Mouse (Mus musculus): ENCODE measurements around the gene Tcl1b1.
"Not testable (repeated sequence)": the region's sequence is repeated elsewhere in the genome, so short reads cannot be mapped to it uniquely, and the experiment has no call there.

Gene Tcl1b1

GRCm38 (mm10) chr12:105159390-105159789, at the start of gene Tcl1b1:
Tcl1b1 (plus strand) TSS chr12:105159690.
- DNase-seq (ENCODE audit: low read depth), result no peak

GRCm38 (mm10) chr12:105109812-105110211, 49.7 kb upstream of the Tcl1b1 start:
- DNase-seq (ENCODE audit: low read depth), result no peak

- DNase-seq (ENCODE audit: low read depth), result no peak
These were observed 47.0 kb upstream of the Tcl1b1 start for GRCm38 (mm10) chr12:105112321-105112988.

- DNase-seq (ENCODE audit: low read depth), result no peak
These were observed 42.8 kb upstream of the Tcl1b1 start for GRCm38 (mm10) chr12:105116648-105117047.

GRCm38 (mm10) chr12:105125362-105125761, 34.1 kb upstream of the Tcl1b1 start:
- DNase-seq (ENCODE audit: low read depth), result no peak

GRCm38 (mm10) chr12:105126516-105126915, 33.0 kb upstream of the Tcl1b1 start:
- no peak for DNase-seq (ENCODE audit: low read depth)

- no peak for DNase-seq (ENCODE audit: low read depth)
These were observed 31.9 kb upstream of the Tcl1b1 start for GRCm38 (mm10) chr12:105127607-105128006.

- DNase-seq (ENCODE audit: low read depth), result not testable (repeated sequence)
These were observed 29.8 kb upstream of the Tcl1b1 start for GRCm38 (mm10) chr12:105129494-105130205.

- DNase-seq (ENCODE audit: low read depth), result not testable (repeated sequence)
These were observed 25.3 kb upstream of the Tcl1b1 start for GRCm38 (mm10) chr12:105134167-105134566.

- DNase-seq (ENCODE audit: low read depth), result not testable (repeated sequence)
These were observed 24.7 kb upstream of the Tcl1b1 start for GRCm38 (mm10) chr12:105134826-105135225.

GRCm38 (mm10) chr12:105137729-105138128, 21.8 kb upstream of the Tcl1b1 start:
- not testable (repeated sequence) for DNase-seq (ENCODE audit: low read depth)

- DNase-seq (ENCODE audit: low read depth), result no peak
These were observed 16.4 kb upstream of the Tcl1b1 start for GRCm38 (mm10) chr12:105143096-105143495.

GRCm38 (mm10) chr12:105144928-105145327, 14.6 kb upstream of the Tcl1b1 start:
- not testable (repeated sequence) for DNase-seq (ENCODE audit: low read depth)

GRCm38 (mm10) chr12:105145714-105146113, 13.8 kb upstream of the Tcl1b1 start, which contains the start of gene Tcl1b2:
Tcl1b2 (plus strand) TSS chr12:105146014.
- DNase-seq (ENCODE audit: low read depth), result no peak

- not testable (repeated sequence) for DNase-seq (ENCODE audit: low read depth)
These were observed 4.2 kb upstream of the Tcl1b1 start for GRCm38 (mm10) chr12:105155286-105155685.

- DNase-seq (ENCODE audit: low read depth), result no peak
These were observed 648 bp upstream of the Tcl1b1 start for GRCm38 (mm10) chr12:105158842-105159241.

- no peak for DNase-seq (ENCODE audit: low read depth)
These were observed 7.2 kb downstream of the Tcl1b1 start for GRCm38 (mm10) chr12:105166734-105167133.

- no peak for DNase-seq (ENCODE audit: low read depth)
These were observed 13.9 kb downstream of the Tcl1b1 start for GRCm38 (mm10) chr12:105173366-105173765.

- DNase-seq (ENCODE audit: low read depth), result not testable (repeated sequence)
These were observed 14.8 kb downstream of the Tcl1b1 start for GRCm38 (mm10) chr12:105174318-105174717.

- DNase-seq (ENCODE audit: low read depth), result not testable (repeated sequence)
These were observed 16.6 kb downstream of the Tcl1b1 start, which contains the start of gene Tcl1b5 for GRCm38 (mm10) chr12:105176044-105176443. Tcl1b5 (plus strand) TSS chr12:105176344.

- DNase-seq (ENCODE audit: low read depth), result not testable (repeated sequence)
These were observed 21.7 kb downstream of the Tcl1b1 start for GRCm38 (mm10) chr12:105181040-105181644.

- not testable (repeated sequence) for DNase-seq (ENCODE audit: low read depth)
These were observed 29.5 kb downstream of the Tcl1b1 start for GRCm38 (mm10) chr12:105188980-105189379.

- DNase-seq (ENCODE audit: low read depth), result not testable (repeated sequence)
These were observed 31.3 kb downstream of the Tcl1b1 start, which contains the start of gene Tcl1b3 for GRCm38 (mm10) chr12:105190743-105191142. Tcl1b3 (plus strand) TSS chr12:105191043.

All from fibroblast of lung, adult 2 months (primary cell).